Mouse (Mus musculus) natural killer cell, adult 2 months (primary cell): ENCODE data around the gene C2cd5.
"Not testable (repeated sequence)": the region's sequence is repeated elsewhere in the genome, so short reads cannot be mapped to it uniquely, and the experiment has no call there.

Source experiments
- DNase-seq, 2 experiments: peaks; one replicate each; pipeline ENCODE4 v3.0.0; 2022; ENCODE audit warnings: low spot score in 2 of 2

Gene C2cd5

GRCm38 (mm10) chr6:143020146-143020545, 79.8 kb downstream of the C2cd5 start:
- DNase-seq = no peak

DNA sequence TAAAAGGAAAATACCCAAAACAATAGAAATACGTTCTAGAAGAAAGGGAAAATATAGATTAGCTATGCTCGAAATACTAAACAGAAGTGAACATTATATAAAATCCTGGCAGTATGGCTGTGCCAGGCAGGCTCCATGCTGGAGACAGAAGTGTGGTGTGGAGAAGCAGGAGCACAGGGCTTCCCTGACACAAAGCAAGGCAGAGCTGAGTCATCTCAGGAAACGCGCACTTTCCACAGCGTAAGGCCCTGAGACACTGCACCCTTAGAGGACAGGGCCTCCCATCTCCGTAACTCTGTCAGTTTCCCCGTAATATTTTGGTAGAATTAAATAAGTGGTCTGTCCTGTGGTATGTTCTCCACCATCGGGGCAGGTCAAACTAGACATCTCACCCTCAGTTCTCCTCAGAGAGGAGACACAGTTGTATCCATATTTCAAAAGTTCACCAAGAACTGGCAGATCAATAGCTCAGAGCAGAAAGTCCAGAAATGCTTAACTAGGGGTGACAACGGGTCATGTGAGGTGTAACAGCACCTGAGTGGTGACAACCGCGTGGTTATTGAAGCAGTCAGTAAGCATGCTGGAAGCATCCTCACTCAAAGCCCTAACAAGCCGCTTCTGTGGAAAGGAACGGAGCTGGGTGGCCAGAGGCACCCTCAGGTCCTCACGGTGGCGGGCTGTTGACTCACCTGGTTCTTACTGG, 87.3 kb downstream of the C2cd5 start:
- DNase-seq = no peak

- DNase-seq = no peak
These were observed 91.1 kb downstream of the C2cd5 start for GRCm38 (mm10) chr6:143008865-143009264.

- DNase-seq = not testable (repeated sequence)
These were observed 94.7 kb downstream of the C2cd5 start for GRCm38 (mm10) chr6:143005209-143005608.

DNA sequence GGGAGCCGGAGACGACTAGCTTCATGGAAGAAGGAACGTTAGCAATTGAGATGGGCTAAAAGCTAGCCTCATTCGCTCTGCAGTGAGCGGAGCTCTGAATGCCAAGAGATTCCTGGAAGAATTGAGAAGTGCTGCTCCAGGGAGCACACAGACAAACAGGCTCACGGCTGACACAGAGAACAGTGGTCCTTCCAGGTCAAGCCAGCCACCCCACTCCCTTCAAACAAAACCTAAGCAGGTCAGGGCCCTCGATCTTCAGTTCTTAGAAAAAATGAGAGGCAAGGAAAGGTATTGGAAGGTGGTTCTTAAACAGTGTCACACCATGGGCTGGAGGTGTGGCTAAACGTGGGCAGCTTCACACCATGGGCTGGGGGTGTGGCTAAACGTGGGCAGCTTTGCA, 95.1 kb downstream of the C2cd5 start:
- DNase-seq = no peak

GRCm38 (mm10) chr6:142998221-142998999, 101.5 kb downstream of the C2cd5 start:
- DNase-seq = no peak

GRCm38 (mm10) chr6:142996887-142997286, 103.1 kb downstream of the C2cd5 start:
- DNase-seq = no peak

DNA sequence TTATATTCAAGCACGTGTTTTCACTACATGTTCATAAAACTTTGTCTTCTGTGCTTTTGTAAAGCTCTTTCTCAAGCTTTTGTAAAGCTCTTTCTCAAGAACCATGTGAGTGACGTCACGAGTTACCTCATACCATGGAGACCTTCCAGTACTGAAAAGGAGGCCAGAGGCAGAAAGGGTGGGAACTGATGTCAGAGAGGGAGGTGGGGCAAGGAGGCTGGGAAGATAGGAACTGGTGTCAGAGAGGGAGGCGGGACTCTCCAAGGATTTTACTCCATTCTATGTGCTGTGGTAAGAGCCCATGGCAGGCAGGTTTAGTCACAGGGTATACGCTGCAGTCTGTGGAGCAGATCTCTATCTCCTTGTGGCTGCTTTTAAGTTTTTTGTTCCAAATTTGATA, 104.4 kb downstream of the C2cd5 start:
- DNase-seq = no peak

DNA sequence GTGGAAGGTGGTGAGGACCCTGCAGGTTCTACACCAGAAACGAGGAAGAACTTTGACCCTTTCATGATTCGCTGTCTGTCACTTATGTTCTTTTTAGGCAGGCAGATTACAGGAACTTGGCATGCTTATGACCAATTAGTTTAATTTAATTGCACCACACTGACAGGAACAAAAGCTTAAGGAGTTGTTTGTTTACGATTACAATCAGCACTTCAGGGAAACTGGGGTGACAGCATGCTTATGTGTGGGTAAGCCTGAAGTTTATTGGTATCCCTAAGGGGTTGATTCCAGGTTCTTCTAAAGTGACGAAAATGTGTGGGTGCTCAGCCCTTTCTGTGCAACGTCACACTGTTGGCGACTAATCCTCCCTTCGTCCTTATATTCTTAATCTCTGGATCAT, 105.1 kb downstream of the C2cd5 start:
- DNase-seq = no peak

GRCm38 (mm10) chr6:142993705-142994698, 105.9 kb downstream of the C2cd5 start:
- DNase-seq = no peak

- DNase-seq = no peak
These were observed 107.0 kb downstream of the C2cd5 start for GRCm38 (mm10) chr6:142992971-142993370.

GRCm38 (mm10) chr6:142992099-142992498, 107.8 kb downstream of the C2cd5 start:
- DNase-seq = no peak

DNA sequence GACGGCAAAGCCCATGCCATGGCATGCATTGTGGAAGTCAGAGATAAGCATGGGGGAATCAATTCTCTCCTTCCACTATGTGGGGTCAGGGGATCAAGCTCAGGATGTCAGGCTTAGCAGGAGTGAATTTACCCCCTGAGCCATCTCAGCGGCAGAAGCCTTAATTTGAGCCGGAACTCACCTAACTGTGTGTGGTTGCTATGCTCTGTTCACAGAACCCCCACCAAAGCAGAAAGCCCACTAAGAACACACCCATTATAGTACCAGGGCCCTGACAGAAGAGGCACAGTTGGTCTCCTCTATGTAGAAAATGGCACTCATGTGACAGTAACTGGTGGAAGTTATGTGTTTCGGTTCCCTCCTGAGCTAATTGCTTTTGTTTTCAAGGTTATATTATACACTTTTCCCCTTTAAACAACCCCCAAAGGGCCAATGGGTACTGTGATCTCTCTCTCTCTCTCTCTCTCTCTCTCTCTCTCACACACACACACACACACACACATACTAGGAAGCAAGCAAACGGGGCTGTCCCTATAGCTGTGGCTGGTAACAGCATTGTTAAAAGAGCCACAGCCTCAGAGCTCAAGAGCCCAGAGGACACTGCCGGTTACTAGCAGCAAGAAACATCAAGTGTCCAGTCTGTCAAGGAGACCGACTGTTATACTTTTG, 108.4 kb downstream of the C2cd5 start:
- peak in 1 of 2 experiments; percentile 42 for DNase-seq

DNA sequence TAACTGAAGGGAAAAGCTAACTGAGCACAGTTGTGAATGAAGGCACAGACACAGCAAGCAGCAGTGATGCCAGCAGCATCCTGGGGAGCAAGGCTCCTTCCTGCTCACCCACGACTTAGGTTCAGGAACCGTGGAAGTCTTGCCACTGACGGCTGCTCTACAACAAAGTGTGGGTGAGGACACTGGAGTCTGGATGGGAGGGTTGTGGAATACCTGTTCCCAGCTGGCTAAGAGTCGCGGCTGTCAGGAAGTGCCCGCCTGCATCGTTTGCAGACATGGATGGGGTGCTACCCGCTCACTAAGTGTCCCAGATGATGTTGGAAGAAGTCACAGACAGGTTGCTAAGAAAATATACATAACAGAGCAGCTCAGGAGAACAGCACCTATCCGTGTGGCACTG, 109.4 kb downstream of the C2cd5 start:
- no peak for DNase-seq

- no peak for DNase-seq
These were observed 110.4 kb downstream of the C2cd5 start for GRCm38 (mm10) chr6:142989495-142989894.

- DNase-seq = peak; percentile 34 to 69
These were observed 111.2 kb downstream of the C2cd5 start for GRCm38 (mm10) chr6:142988753-142989152.

- DNase-seq = no peak
These were observed 111.7 kb downstream of the C2cd5 start for GRCm38 (mm10) chr6:142988231-142988630.

DNA sequence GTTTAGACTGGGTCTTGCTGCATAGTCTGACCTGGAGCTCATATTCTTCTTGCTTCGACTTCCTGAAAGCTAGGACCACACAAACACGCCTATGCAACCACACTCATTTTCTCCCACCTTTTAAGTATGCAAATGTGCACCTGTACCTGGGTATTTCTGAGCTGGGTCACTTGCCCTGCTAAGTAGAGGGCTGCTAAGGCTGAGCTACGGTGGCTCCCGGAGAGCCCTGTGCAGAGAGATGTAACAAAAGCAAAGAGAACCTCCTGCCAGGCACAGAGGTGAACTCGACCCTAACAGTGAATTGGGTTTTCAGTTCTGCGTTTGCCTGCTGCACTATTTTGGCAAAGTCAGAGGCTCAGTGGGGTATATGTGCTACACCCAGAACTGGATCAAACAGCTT, 112.3 kb downstream of the C2cd5 start:
- no peak for DNase-seq

GRCm38 (mm10) chr6:142986706-142987105, 113.2 kb downstream of the C2cd5 start:
- not testable (repeated sequence) for DNase-seq

DNA sequence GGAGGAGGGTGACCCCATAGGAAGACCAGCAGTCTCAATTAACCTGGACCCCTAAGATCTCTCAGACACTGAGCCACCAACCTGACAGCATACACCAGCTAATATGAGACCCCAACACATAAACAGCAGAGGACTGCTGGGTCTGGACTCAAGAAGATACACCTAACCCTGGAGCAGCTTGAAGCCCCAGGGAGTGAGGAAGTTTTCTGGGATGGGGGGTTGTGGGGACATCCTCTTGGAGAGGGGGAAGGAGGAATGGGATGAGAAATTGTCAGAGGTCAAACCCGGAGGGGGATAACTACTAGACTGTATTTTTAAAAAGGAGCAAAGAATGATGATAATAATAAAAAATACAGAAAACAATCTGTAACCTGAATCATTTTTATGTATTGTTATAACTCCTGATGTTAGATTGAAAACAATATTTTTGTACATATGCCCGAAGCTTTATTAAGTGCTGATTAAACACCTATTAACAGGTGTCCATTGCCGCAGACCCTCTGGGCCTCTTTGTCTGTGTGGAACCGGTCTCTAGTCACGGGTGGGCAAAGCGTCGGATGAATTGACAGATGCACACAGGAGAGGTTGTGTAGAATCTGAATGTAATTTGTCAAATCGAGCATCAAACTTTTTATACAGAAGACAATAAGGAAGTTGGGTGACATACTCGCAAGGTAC, 114.2 kb downstream of the C2cd5 start:
- not testable (repeated sequence) for DNase-seq
